Mouse (Mus musculus) cerebellum, adult (tissue): Measurements from ENCODE around the gene Prss22.
"Not testable (repeated sequence)": the region's sequence is repeated elsewhere in the genome, so short reads cannot be mapped to it uniquely, and the experiment has no call there.

ENCODE experiments used
- ATAC-seq: cut with Nextera tagmentation; 2 replicates; pipeline ENCODE4 v1.9.2; 2017; ENCODE audit warnings: mild to moderate bottlenecking, moderate library complexity, mixed read lengths; ENCODE audit not compliant: insufficient number of reproducible peaks, low FRiP score, low TSS enrichment

Prss22 gene

GRCm38 (mm10) chr17:23950828-23951227 is 47.1 kb downstream of the Prss22 start:
- ATAC-seq: not testable (repeated sequence)

- ATAC-seq: no peak
Measured at GRCm38 (mm10) chr17:23949068-23949467, 48.8 kb downstream of the Prss22 start.

GRCm38 (mm10) chr17:23947486-23947885 is 50.4 kb downstream of the Prss22 start:
- not testable (repeated sequence) for ATAC-seq
